Mouse (Mus musculus): ENCODE data around the gene Zscan25. TPM values are rescaled to one million over a fixed set of nuclear protein-coding genes. Genes with fewer than 3 reads are reported as not detected.

The Zscan25 gene
- polyA plus RNA-seq (2015; fragmentation: Nextera tagmentation; extraction: Ambion mirVana): 0.30 and 0.45 TPM in 2 replicates

- Histone ChIP-seq H3K36me3 (ENCODE audit: control insufficient read depth, insufficient read depth, low read length) (peaks cover 9% of the 10 kb centered on the region; the same call in 1 of the 2 replicates), H3K9me3 (ENCODE audit: control insufficient read depth, low read length) (no peaks in the 10 kb centered on the region), H3K4me1 (replicated peaks; ENCODE audit: control insufficient read depth, insufficient read depth) (0 out of 2 replicates have a peak, but pooled peaks cover 2% of the 10 kb centered on the region), H3K27me3 (ENCODE audit: control insufficient read depth, insufficient read depth, low read length) (no peaks in the 10 kb centered on the region), H3K9ac (ENCODE audit: low read length) (peak within 1 kb of the TSS; percentile 89), H3K27ac (replicated peaks) (peak within 1 kb of the TSS; percentile 94), H3K4me3 (ENCODE audit: low read depth, low read length) (peak within 1 kb of the TSS; percentile 84), H3K4me2 (replicated peaks; ENCODE audit: low read depth) (peak within 1 kb of the TSS; percentile 72)
- peak; percentile 38 for TF ChIP-seq EP300 (optimal IDR thresholded peaks at IDR 0.05)
- peak; percentile 20; the same call in 1 of the 2 replicates for TF ChIP-seq CTCF (IDR thresholded peaks at IDR 0.05; ENCODE audit: low read depth)
- peak; percentile 95 for DNase-seq (ENCODE audit: low spot score)
- WGBS: under 1% methylated on average over 50 of the region's 50 CpGs
- ATAC-seq (ENCODE audit: low FRiP score, low TSS enrichment): peak; percentile 100
Observed at GRCm38 (mm10) chr5:145280371-145281143, at the start of gene Zscan25. Gene Zscan25, plus strand, starts transcription at chr5:145280500.

GRCm38 (mm10) chr5:145230641-145231040 lies 49.7 kb upstream of the Zscan25 start:
- TF ChIP-seq CTCF (IDR thresholded peaks at IDR 0.05; ENCODE audit: low read depth) (no peak), EP300 (optimal IDR thresholded peaks at IDR 0.05) (no peak)
- ATAC-seq (ENCODE audit: low FRiP score, low TSS enrichment) (no peak), DNase-seq (ENCODE audit: low spot score) (peak; percentile 8)
- 79% methylated on average over 4 of the region's 4 CpGs for WGBS
- Histone ChIP-seq H3K36me3 (ENCODE audit: control insufficient read depth, insufficient read depth, low read length) (peaks cover 8% of the 10 kb centered on the region), H3K9ac (ENCODE audit: low read length) (no peak overlapping the region; the same call in 1 of the 2 replicates), H3K4me2 (replicated peaks; ENCODE audit: low read depth) (peak overlapping the region; percentile 69), H3K27me3 (ENCODE audit: control insufficient read depth, insufficient read depth, low read length) (no peaks in the 10 kb centered on the region), H3K9me3 (ENCODE audit: control insufficient read depth, low read length) (no peaks in the 10 kb centered on the region), H3K27ac (replicated peaks) (peak overlapping the region; percentile 93; the same call in 1 of the 2 replicates), H3K4me1 (replicated peaks; ENCODE audit: control insufficient read depth, insufficient read depth) (peaks cover 2% of the 10 kb centered on the region; the same call in 1 of the 2 replicates), H3K4me3 (ENCODE audit: low read depth, low read length) (no peak overlapping the region)

- ATAC-seq (ENCODE audit: low FRiP score, low TSS enrichment) (peak; percentile 99), DNase-seq (ENCODE audit: low spot score) (peak; percentile 98)
- Histone ChIP-seq H3K9ac (ENCODE audit: low read length) (peak within 1 kb of the TSS; percentile 94), H3K27me3 (ENCODE audit: control insufficient read depth, insufficient read depth, low read length) (no peaks in the 10 kb centered on the region), H3K4me2 (replicated peaks; ENCODE audit: low read depth) (peak within 1 kb of the TSS; percentile 69), H3K9me3 (ENCODE audit: control insufficient read depth, low read length) (no peaks in the 10 kb centered on the region), H3K4me1 (replicated peaks; ENCODE audit: control insufficient read depth, insufficient read depth) (peaks cover 2% of the 10 kb centered on the region; the same call in 1 of the 2 replicates), H3K36me3 (ENCODE audit: control insufficient read depth, insufficient read depth, low read length) (peaks cover 8% of the 10 kb centered on the region), H3K4me3 (ENCODE audit: low read depth, low read length) (peak within 1 kb of the TSS; percentile 99), H3K27ac (replicated peaks) (peak within 1 kb of the TSS; percentile 93)
- under 1% methylated on average over 40 of the region's 42 CpGs for WGBS
- TF ChIP-seq EP300 (optimal IDR thresholded peaks at IDR 0.05): peak; percentile 6
- TF ChIP-seq CTCF (IDR thresholded peaks at IDR 0.05; ENCODE audit: low read depth): peak; percentile 1; the same call in 1 of the 2 replicates
Observed at GRCm38 (mm10) chr5:145231367-145231871, 48.9 kb upstream of the Zscan25 start, which contains the start of gene Zfp655. Gene Zfp655, plus strand, starts transcription at chr5:145231715.

GRCm38 (mm10) chr5:145231893-145232411 lies 48.3 kb upstream of the Zscan25 start:
- DNase-seq (ENCODE audit: low spot score): no peak
- 0% methylated on average over 42 of the region's 49 CpGs for WGBS
- peak overlapping the region; percentile 99 for H3K4me3 ChIP-seq (ENCODE audit: low read depth, low read length)

GRCm38 (mm10) chr5:145234636-145235035 lies 45.7 kb upstream of the Zscan25 start:
- Histone ChIP-seq H3K9me3 (ENCODE audit: control insufficient read depth, low read length) (no peaks in the 10 kb centered on the region), H3K36me3 (ENCODE audit: control insufficient read depth, insufficient read depth, low read length) (peaks cover 12% of the 10 kb centered on the region), H3K9ac (ENCODE audit: low read length) (no peak overlapping the region), H3K27me3 (ENCODE audit: control insufficient read depth, insufficient read depth, low read length) (no peaks in the 10 kb centered on the region), H3K4me3 (ENCODE audit: low read depth, low read length) (no peak overlapping the region), H3K4me1 (replicated peaks; ENCODE audit: control insufficient read depth, insufficient read depth) (peaks cover 2% of the 10 kb centered on the region; the same call in 1 of the 2 replicates), H3K4me2 (replicated peaks; ENCODE audit: low read depth) (no peak overlapping the region), H3K27ac (replicated peaks) (no peak overlapping the region)
- no peak for ATAC-seq (ENCODE audit: low FRiP score, low TSS enrichment)
- TF ChIP-seq EP300 (optimal IDR thresholded peaks at IDR 0.05): no peak
- peak; percentile 75 for TF ChIP-seq CTCF (IDR thresholded peaks at IDR 0.05; ENCODE audit: low read depth)
- DNase-seq (ENCODE audit: low spot score): peak; percentile 53

More at GRCm38 (mm10) chr5:145231893-145232411, 48.3 kb upstream of the Zscan25 start:
- no peaks in the 10 kb centered on the region for H3K9me3 ChIP-seq (ENCODE audit: control insufficient read depth, low read length)
- H3K36me3 ChIP-seq (ENCODE audit: control insufficient read depth, insufficient read depth, low read length): peaks cover 8% of the 10 kb centered on the region
- TF ChIP-seq CTCF (IDR thresholded peaks at IDR 0.05; ENCODE audit: low read depth) (no peak), EP300 (optimal IDR thresholded peaks at IDR 0.05) (no peak)
- no peaks in the 10 kb centered on the region for H3K27me3 ChIP-seq (ENCODE audit: control insufficient read depth, insufficient read depth, low read length)
- H3K4me2 ChIP-seq (replicated peaks; ENCODE audit: low read depth): peak overlapping the region; percentile 69
- peak overlapping the region; percentile 94 for H3K9ac ChIP-seq (ENCODE audit: low read length)
- peak overlapping the region; percentile 93 for H3K27ac ChIP-seq (replicated peaks)
- H3K4me1 ChIP-seq (replicated peaks; ENCODE audit: control insufficient read depth, insufficient read depth): peaks cover 2% of the 10 kb centered on the region; the same call in 1 of the 2 replicates
- peak; percentile 68 for ATAC-seq (ENCODE audit: low FRiP score, low TSS enrichment)
